Mouse (Mus musculus): ENCODE measurements at regions not wholly inside any gene's neighbourhood (a gene's known extent, or its start where the extent isn't known, plus 50 kb on each side); places are given as distances from the start of the nearest gene placed in this dataset.

GRCm38 (mm10) chr3:53735147-53735546 is 78.0 kb upstream of the Frem2 start:
- TF ChIP-seq MYOD1 (IDR thresholded peaks at IDR 0.05; ENCODE audit: control insufficient read depth in 1 of 3, insufficient read length in 2 of 3, low read depth in 2 of 3), result no peak
- TF ChIP-seq SRF (IDR thresholded peaks at IDR 0.05; ENCODE audit: control insufficient read depth, insufficient read length, low read depth), result no peak
- no peak for TF ChIP-seq TCF3 (IDR thresholded peaks at IDR 0.05; ENCODE audit: insufficient read length, low read depth)
- TF ChIP-seq MAX (IDR thresholded peaks at IDR 0.05; ENCODE audit: low read depth), result no peak
- no peak for TF ChIP-seq POLR2A (IDR thresholded peaks at IDR 0.05; ENCODE audit: insufficient read length, low read depth)
- no peak for TF ChIP-seq USF1 (IDR thresholded peaks at IDR 0.05; ENCODE audit: low read depth)
- TF ChIP-seq E2F4 (IDR thresholded peaks at IDR 0.05; ENCODE audit: insufficient read depth), result no peak
- no peak for TF ChIP-seq TCF12 (IDR thresholded peaks at IDR 0.05; ENCODE audit: insufficient read depth, poor library complexity, severe bottlenecking)
- TF ChIP-seq REST (IDR thresholded peaks at IDR 0.05; ENCODE audit: insufficient read depth, insufficient read length), result no peak
- TF ChIP-seq POLR2AphosphoS2 (IDR thresholded peaks at IDR 0.05; ENCODE audit: insufficient read length, low read depth), result no peak
- no peak for TF ChIP-seq MYOG (IDR thresholded peaks at IDR 0.05; ENCODE audit: control insufficient read depth in 1 of 3, insufficient read depth in 1 of 3, insufficient read length in 2 of 3, low read depth in 2 of 3)
- no peak for TF ChIP-seq CEBPB (IDR thresholded peaks at IDR 0.05; ENCODE audit: insufficient read depth, poor library complexity, severe bottlenecking)
- Histone ChIP-seq H3K36me3 (ENCODE audit: control insufficient read depth, insufficient read depth) (no peaks in the 10 kb centered on the region), H3K4me3 (no peak overlapping the region), H3K4me2 (ENCODE audit: low read depth) (no peak overlapping the region), H3K79me2 (ENCODE audit: control insufficient read depth, insufficient read depth) (no peaks in the 10 kb centered on the region), H3ac (ENCODE audit: control insufficient read depth, insufficient read length) (no peak overlapping the region), H3K27me3 (ENCODE audit: control insufficient read depth, insufficient read depth, insufficient read length) (peaks cover 12% of the 10 kb centered on the region)

- peaks cover 12% of the 10 kb centered on the region for H3K27me3 ChIP-seq (ENCODE audit: control insufficient read depth, insufficient read depth, insufficient read length)
- no peaks in the 10 kb centered on the region for H3K79me2 ChIP-seq (ENCODE audit: control insufficient read depth, insufficient read depth)
- no peak for TF ChIP-seq MYOD1 (IDR thresholded peaks at IDR 0.05; ENCODE audit: control insufficient read depth in 1 of 3, insufficient read length in 2 of 3, low read depth in 2 of 3)
- TF ChIP-seq POLR2A (IDR thresholded peaks at IDR 0.05; ENCODE audit: insufficient read length, low read depth), result no peak
- TF ChIP-seq SRF (IDR thresholded peaks at IDR 0.05; ENCODE audit: control insufficient read depth, insufficient read length, low read depth), result no peak
- no peak for TF ChIP-seq TCF3 (IDR thresholded peaks at IDR 0.05; ENCODE audit: insufficient read length, low read depth)
- no peak for TF ChIP-seq TCF12 (IDR thresholded peaks at IDR 0.05; ENCODE audit: insufficient read depth, poor library complexity, severe bottlenecking)
- TF ChIP-seq REST (IDR thresholded peaks at IDR 0.05; ENCODE audit: insufficient read depth, insufficient read length), result no peak
- TF ChIP-seq E2F4 (IDR thresholded peaks at IDR 0.05; ENCODE audit: insufficient read depth), result no peak
- no peak for TF ChIP-seq MYOG (IDR thresholded peaks at IDR 0.05; ENCODE audit: control insufficient read depth in 1 of 3, insufficient read depth in 1 of 3, insufficient read length in 2 of 3, low read depth in 2 of 3)
- TF ChIP-seq CEBPB (IDR thresholded peaks at IDR 0.05; ENCODE audit: insufficient read depth, poor library complexity, severe bottlenecking), result no peak
- TF ChIP-seq MAX (IDR thresholded peaks at IDR 0.05; ENCODE audit: low read depth), result no peak
- no peak for TF ChIP-seq POLR2AphosphoS2 (IDR thresholded peaks at IDR 0.05; ENCODE audit: insufficient read length, low read depth)
- no peak for TF ChIP-seq USF1 (IDR thresholded peaks at IDR 0.05; ENCODE audit: low read depth)
- no peaks in the 10 kb centered on the region for H3K36me3 ChIP-seq (ENCODE audit: control insufficient read depth, insufficient read depth)
- H3K4me3 ChIP-seq, result no peak overlapping the region
- H3ac ChIP-seq (ENCODE audit: control insufficient read depth, insufficient read length), result no peak overlapping the region
- H3K4me2 ChIP-seq (ENCODE audit: low read depth), result no peak overlapping the region
These were observed 73.3 kb upstream of the Frem2 start for GRCm38 (mm10) chr3:53730440-53730839.

GRCm38 (mm10) chr3:53729810-53730209 is 72.7 kb upstream of the Frem2 start:
- H3K4me2 ChIP-seq (ENCODE audit: low read depth), result no peak overlapping the region

GRCm38 (mm10) chr3:53729131-53729530 is 72.0 kb upstream of the Frem2 start:
- no peak overlapping the region for H3K4me2 ChIP-seq (ENCODE audit: low read depth)
- H3K36me3 ChIP-seq (ENCODE audit: control insufficient read depth, insufficient read depth), result no peaks in the 10 kb centered on the region
- H3ac ChIP-seq (ENCODE audit: control insufficient read depth, insufficient read length), result no peak overlapping the region
- no peaks in the 10 kb centered on the region for H3K79me2 ChIP-seq (ENCODE audit: control insufficient read depth, insufficient read depth)
- H3K4me3 ChIP-seq, result no peak overlapping the region
- H3K27me3 ChIP-seq (ENCODE audit: control insufficient read depth, insufficient read depth, insufficient read length), result peaks cover 9% of the 10 kb centered on the region
- no peak for TF ChIP-seq POLR2AphosphoS2 (IDR thresholded peaks at IDR 0.05; ENCODE audit: insufficient read length, low read depth)
- no peak for TF ChIP-seq SRF (IDR thresholded peaks at IDR 0.05; ENCODE audit: control insufficient read depth, insufficient read length, low read depth)
- TF ChIP-seq MYOG (IDR thresholded peaks at IDR 0.05; ENCODE audit: control insufficient read depth in 1 of 3, insufficient read depth in 1 of 3, insufficient read length in 2 of 3, low read depth in 2 of 3), result no peak
- no peak for TF ChIP-seq MYOD1 (IDR thresholded peaks at IDR 0.05; ENCODE audit: control insufficient read depth in 1 of 3, insufficient read length in 2 of 3, low read depth in 2 of 3)
- no peak for TF ChIP-seq USF1 (IDR thresholded peaks at IDR 0.05; ENCODE audit: low read depth)
- TF ChIP-seq REST (IDR thresholded peaks at IDR 0.05; ENCODE audit: insufficient read depth, insufficient read length), result no peak
- no peak for TF ChIP-seq TCF12 (IDR thresholded peaks at IDR 0.05; ENCODE audit: insufficient read depth, poor library complexity, severe bottlenecking)
- TF ChIP-seq CEBPB (IDR thresholded peaks at IDR 0.05; ENCODE audit: insufficient read depth, poor library complexity, severe bottlenecking), result no peak
- no peak for TF ChIP-seq TCF3 (IDR thresholded peaks at IDR 0.05; ENCODE audit: insufficient read length, low read depth)
- TF ChIP-seq MAX (IDR thresholded peaks at IDR 0.05; ENCODE audit: low read depth), result no peak
- no peak for TF ChIP-seq E2F4 (IDR thresholded peaks at IDR 0.05; ENCODE audit: insufficient read depth)
- no peak for TF ChIP-seq POLR2A (IDR thresholded peaks at IDR 0.05; ENCODE audit: insufficient read length, low read depth)

More at GRCm38 (mm10) chr3:53729810-53730209, 72.7 kb upstream of the Frem2 start:
- Histone ChIP-seq H3K36me3 (ENCODE audit: control insufficient read depth, insufficient read depth) (no peaks in the 10 kb centered on the region), H3K27me3 (ENCODE audit: control insufficient read depth, insufficient read depth, insufficient read length) (peaks cover 12% of the 10 kb centered on the region), H3K4me3 (no peak overlapping the region), H3ac (ENCODE audit: control insufficient read depth, insufficient read length) (no peak overlapping the region), H3K79me2 (ENCODE audit: control insufficient read depth, insufficient read depth) (no peaks in the 10 kb centered on the region)
- TF ChIP-seq REST (IDR thresholded peaks at IDR 0.05; ENCODE audit: insufficient read depth, insufficient read length), result no peak
- TF ChIP-seq TCF3 (IDR thresholded peaks at IDR 0.05; ENCODE audit: insufficient read length, low read depth), result no peak

GRCm38 (mm10) chr3:53727737-53728136 is 70.6 kb upstream of the Frem2 start:
- no peak overlapping the region for H3K4me3 ChIP-seq
- no peak overlapping the region for H3K4me2 ChIP-seq (ENCODE audit: low read depth)
- peaks cover 4% of the 10 kb centered on the region for H3K27me3 ChIP-seq (ENCODE audit: control insufficient read depth, insufficient read depth, insufficient read length)
- no peak overlapping the region for H3ac ChIP-seq (ENCODE audit: control insufficient read depth, insufficient read length)
- TF ChIP-seq USF1 (IDR thresholded peaks at IDR 0.05; ENCODE audit: low read depth), result no peak
- no peak for TF ChIP-seq TCF12 (IDR thresholded peaks at IDR 0.05; ENCODE audit: insufficient read depth, poor library complexity, severe bottlenecking)
- TF ChIP-seq MYOD1 (IDR thresholded peaks at IDR 0.05; ENCODE audit: control insufficient read depth in 1 of 3, insufficient read length in 2 of 3, low read depth in 2 of 3), result no peak
- H3K36me3 ChIP-seq (ENCODE audit: control insufficient read depth, insufficient read depth), result no peaks in the 10 kb centered on the region
- no peaks in the 10 kb centered on the region for H3K79me2 ChIP-seq (ENCODE audit: control insufficient read depth, insufficient read depth)

All from myocyte (in vitro differentiated cells).